ENCODE assay signal across 7 mouse cellular contexts in the genomic region with DNA sequence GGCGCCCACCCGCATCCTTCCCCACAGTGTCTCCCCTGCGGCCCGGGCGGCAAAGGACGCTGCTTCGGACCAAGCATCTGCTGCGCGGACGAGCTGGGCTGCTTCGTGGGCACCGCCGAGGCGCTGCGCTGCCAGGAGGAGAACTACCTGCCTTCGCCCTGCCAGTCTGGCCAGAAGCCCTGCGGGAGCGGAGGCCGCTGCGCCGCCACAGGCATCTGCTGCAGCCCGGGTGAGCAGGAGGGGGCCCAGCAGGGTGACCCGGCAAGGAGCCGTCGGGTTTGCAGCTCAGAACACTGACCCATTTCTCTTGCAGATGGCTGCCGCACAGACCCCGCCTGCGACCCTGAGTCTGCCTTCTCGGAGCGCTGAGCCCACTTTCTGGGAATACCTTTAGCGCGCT. TPM values are rescaled to one million over a fixed set of nuclear protein-coding genes. Genes with fewer than 3 reads are reported as not detected.
DNase-seq lines count a peak whose midpoint lies in the region; ATAC-seq lines count a peak whose summit lies in the region.
"Not testable (repeated sequence)": the region's sequence is repeated elsewhere in the genome, so short reads cannot be mapped to it uniquely, and the experiment has no call there.

No protein-coding gene starts in this region.

- not testable (repeated sequence) for H3K27ac ChIP-seq in embryonic facial prominence, embryonic 15.5 days (replicated peaks); heart, embryonic 12.5 days (ENCODE audit: poor library complexity, severe bottlenecking); intestine, embryonic 15.5 days; limb, embryonic 11.5 days (replicated peaks; ENCODE audit: low read depth, low read length); lung, embryonic 15.5 days; neural tube, embryonic 13.5 days (replicated peaks)

- peak overlapping the region; percentile 29 for H3K4me3 ChIP-seq in embryonic facial prominence, embryonic 15.5 days (replicated peaks)
- peak overlapping the region; percentile 44 for H3K4me3 ChIP-seq in heart, embryonic 12.5 days
- peak overlapping the region; percentile 32 for H3K4me3 ChIP-seq in intestine, embryonic 15.5 days (replicated peaks)
- H3K4me3 ChIP-seq in limb, embryonic 11.5 days (ENCODE audit: low read depth, low read length) = peak overlapping the region; percentile 20
- H3K4me3 ChIP-seq in lung, embryonic 15.5 days = peak overlapping the region; percentile 26
- peak overlapping the region; percentile 27 for H3K4me3 ChIP-seq in neural tube, embryonic 13.5 days

- H3K4me1 ChIP-seq in embryonic facial prominence, embryonic 15.5 days = peaks cover 32% of the 10 kb centered on the region
- peaks cover 34% of the 10 kb centered on the region for H3K4me1 ChIP-seq in heart, embryonic 12.5 days (replicated peaks)
- peaks cover 23% of the 10 kb centered on the region for H3K4me1 ChIP-seq in intestine, embryonic 15.5 days (replicated peaks)
- not testable (repeated sequence) for H3K4me1 ChIP-seq in limb, embryonic 11.5 days (ENCODE audit: control insufficient read depth, insufficient read depth, low read length)
- H3K4me1 ChIP-seq in lung, embryonic 15.5 days = peaks cover 20% of the 10 kb centered on the region
- H3K4me1 ChIP-seq in neural tube, embryonic 13.5 days (replicated peaks) = peaks cover 31% of the 10 kb centered on the region

- not testable (repeated sequence) for H3K9ac ChIP-seq in embryonic facial prominence, embryonic 15.5 days; limb, embryonic 11.5 days (ENCODE audit: low read length); lung, embryonic 15.5 days
- peak overlapping the region; percentile 64 for H3K9ac ChIP-seq in heart, embryonic 12.5 days
- peak overlapping the region; percentile 32 for H3K9ac ChIP-seq in intestine, embryonic 15.5 days
- peak overlapping the region; percentile 54 for H3K9ac ChIP-seq in neural tube, embryonic 13.5 days

- H3K36me3 ChIP-seq in embryonic facial prominence, embryonic 15.5 days; heart, embryonic 12.5 days; intestine, embryonic 15.5 days; limb, embryonic 11.5 days (ENCODE audit: control insufficient read depth, insufficient read depth, low read length); lung, embryonic 15.5 days; neural tube, embryonic 13.5 days: not testable (repeated sequence)

- not testable (repeated sequence) for ATAC-seq in embryonic facial prominence, embryonic 15.5 days (ENCODE audit: insufficient number of reproducible peaks, low FRiP score, low TSS enrichment, low read depth); heart, embryonic 12.5 days (ENCODE audit: insufficient number of reproducible peaks, low FRiP score); intestine, embryonic 15.5 days; limb, embryonic 11.5 days (ENCODE audit: insufficient number of reproducible peaks, low FRiP score, low TSS enrichment, low read depth); lung, embryonic 15.5 days (ENCODE audit: borderline replicate concordance, extremely low read depth, low FRiP score, low TSS enrichment); neural tube, embryonic 13.5 days (ENCODE audit: low read depth)

- DNase-seq in cerebellum, adult 11-12 months = peak; percentile 50
- peak; percentile 49 for DNase-seq in limb, embryonic 11.5 days (ENCODE audit: low spot score)

- WGBS in embryonic facial prominence, embryonic 15.5 days = 3% methylated on average over 32 of the region's 32 CpGs
- WGBS in heart, embryonic 12.5 days = 3% methylated on average over 32 of the region's 32 CpGs
- 4% methylated on average over 32 of the region's 32 CpGs for WGBS in intestine, embryonic 15.5 days
- WGBS in limb, embryonic 11.5 days = 2% methylated on average over 32 of the region's 32 CpGs
- WGBS in lung, embryonic 15.5 days = 3% methylated on average over 28 of the region's 32 CpGs
- 3% methylated on average over 30 of the region's 32 CpGs for WGBS in neural tube, embryonic 13.5 days

- peak overlapping the region; percentile 56 for H3K4me2 ChIP-seq in embryonic facial prominence, embryonic 15.5 days (replicated peaks)
- H3K4me2 ChIP-seq in heart, embryonic 12.5 days = peak overlapping the region; percentile 70
- H3K4me2 ChIP-seq in intestine, embryonic 15.5 days (replicated peaks) = peak overlapping the region; percentile 64
- H3K4me2 ChIP-seq in limb, embryonic 11.5 days (ENCODE audit: low read depth, severe bottlenecking) = peak overlapping the region; percentile 41
- peak overlapping the region; percentile 54 for H3K4me2 ChIP-seq in lung, embryonic 15.5 days
- peak overlapping the region; percentile 53 for H3K4me2 ChIP-seq in neural tube, embryonic 13.5 days

- not testable (repeated sequence) for H3K9me3 ChIP-seq in embryonic facial prominence, embryonic 15.5 days (replicated peaks); heart, embryonic 12.5 days (replicated peaks); intestine, embryonic 15.5 days; limb, embryonic 11.5 days (ENCODE audit: control insufficient read depth, low read length); lung, embryonic 15.5 days; neural tube, embryonic 13.5 days

- peaks cover 70% of the 10 kb centered on the region for H3K27me3 ChIP-seq in embryonic facial prominence, embryonic 15.5 days
- peaks cover 83% of the 10 kb centered on the region for H3K27me3 ChIP-seq in heart, embryonic 12.5 days (replicated peaks)
- peaks cover 64% of the 10 kb centered on the region for H3K27me3 ChIP-seq in intestine, embryonic 15.5 days (replicated peaks)
- H3K27me3 ChIP-seq in limb, embryonic 11.5 days (ENCODE audit: control insufficient read depth, insufficient read depth, low read length) = peaks cover 62% of the 10 kb centered on the region
- peaks cover 79% of the 10 kb centered on the region for H3K27me3 ChIP-seq in lung, embryonic 15.5 days
- peaks cover 76% of the 10 kb centered on the region for H3K27me3 ChIP-seq in neural tube, embryonic 13.5 days

RNA-seq across cellular contexts. Expression of gene Oxt, which starts 0.6 kb away (rescaled TPM):
- not detected in 2 replicates for polyA plus RNA-seq in embryonic facial prominence, embryonic 15.5 days (2015; fragmentation: Nextera tagmentation; extraction: Ambion mirVana)
- not detected in 2 replicates for polyA plus RNA-seq in heart, embryonic 12.5 days (2016; fragmentation: Nextera tagmentation; extraction: Ambion mirVana)
- polyA plus RNA-seq in intestine, embryonic 15.5 days (2015; fragmentation: Nextera tagmentation; extraction: Ambion mirVana) = not detected in 2 replicates
- not detected in 2 replicates for polyA plus RNA-seq in limb, embryonic 11.5 days (2014; fragmentation: Nextera tagmentation; extraction: Ambion mirVana)
- polyA plus RNA-seq in lung, embryonic 15.5 days (2015; fragmentation: Nextera tagmentation; extraction: Ambion mirVana) = not detected in 2 replicates
- not detected in 2 replicates for polyA plus RNA-seq in neural tube, embryonic 13.5 days (2015; fragmentation: Nextera tagmentation; extraction: Ambion mirVana)

RNA-seq across cellular contexts. Expression of gene Avp, which starts 5.8 kb away (rescaled TPM):
- 0.53 TPM in 1 of 2 replicates, not detected in the other for polyA plus RNA-seq in embryonic facial prominence, embryonic 15.5 days (2015; fragmentation: Nextera tagmentation; extraction: Ambion mirVana)
- polyA plus RNA-seq in heart, embryonic 12.5 days (2016; fragmentation: Nextera tagmentation; extraction: Ambion mirVana) = 0.54 and 0.96 TPM in 2 replicates
- not detected in 2 replicates for polyA plus RNA-seq in intestine, embryonic 15.5 days (2015; fragmentation: Nextera tagmentation; extraction: Ambion mirVana)
- not detected in 2 replicates for polyA plus RNA-seq in limb, embryonic 11.5 days (2014; fragmentation: Nextera tagmentation; extraction: Ambion mirVana)
- polyA plus RNA-seq in lung, embryonic 15.5 days (2015; fragmentation: Nextera tagmentation; extraction: Ambion mirVana) = not detected in 2 replicates
- polyA plus RNA-seq in neural tube, embryonic 13.5 days (2015; fragmentation: Nextera tagmentation; extraction: Ambion mirVana) = 0.36 TPM in 1 of 2 replicates, not detected in the other

RNA-seq across cellular contexts. Expression of gene Mrps26, which starts 13.0 kb away (rescaled TPM):
- 98.9 and 102 TPM in 2 replicates for polyA plus RNA-seq in embryonic facial prominence, embryonic 15.5 days (2015; fragmentation: Nextera tagmentation; extraction: Ambion mirVana)
- 66.9 and 67.2 TPM in 2 replicates for polyA plus RNA-seq in heart, embryonic 12.5 days (2016; fragmentation: Nextera tagmentation; extraction: Ambion mirVana)
- 84.4 and 94.1 TPM in 2 replicates for polyA plus RNA-seq in intestine, embryonic 15.5 days (2015; fragmentation: Nextera tagmentation; extraction: Ambion mirVana)
- polyA plus RNA-seq in limb, embryonic 11.5 days (2014; fragmentation: Nextera tagmentation; extraction: Ambion mirVana) = 80.2 and 90.2 TPM in 2 replicates
- 79.7 and 83.1 TPM in 2 replicates for polyA plus RNA-seq in lung, embryonic 15.5 days (2015; fragmentation: Nextera tagmentation; extraction: Ambion mirVana)
- polyA plus RNA-seq in neural tube, embryonic 13.5 days (2015; fragmentation: Nextera tagmentation; extraction: Ambion mirVana) = 77.4 and 87.0 TPM in 2 replicates

RNA-seq across cellular contexts. Expression of gene Fastkd5, which starts 53.3 kb away (rescaled TPM):
- 12.5 and 13.4 TPM in 2 replicates for polyA plus RNA-seq in embryonic facial prominence, embryonic 15.5 days (2015; fragmentation: Nextera tagmentation; extraction: Ambion mirVana)
- polyA plus RNA-seq in heart, embryonic 12.5 days (2016; fragmentation: Nextera tagmentation; extraction: Ambion mirVana) = 15.6 and 16.1 TPM in 2 replicates
- polyA plus RNA-seq in intestine, embryonic 15.5 days (2015; fragmentation: Nextera tagmentation; extraction: Ambion mirVana) = 14.0 and 16.3 TPM in 2 replicates
- 23.4 and 24.9 TPM in 2 replicates for polyA plus RNA-seq in limb, embryonic 11.5 days (2014; fragmentation: Nextera tagmentation; extraction: Ambion mirVana)
- 14.6 and 15.0 TPM in 2 replicates for polyA plus RNA-seq in lung, embryonic 15.5 days (2015; fragmentation: Nextera tagmentation; extraction: Ambion mirVana)
- 13.1 and 13.8 TPM in 2 replicates for polyA plus RNA-seq in neural tube, embryonic 13.5 days (2015; fragmentation: Nextera tagmentation; extraction: Ambion mirVana)

RNA-seq across cellular contexts. Expression of gene Ubox5, which starts 53.3 kb away (rescaled TPM):
- 11.8 TPM in 2 replicates for polyA plus RNA-seq in embryonic facial prominence, embryonic 15.5 days (2015; fragmentation: Nextera tagmentation; extraction: Ambion mirVana)
- 8.8 TPM in 2 replicates for polyA plus RNA-seq in heart, embryonic 12.5 days (2016; fragmentation: Nextera tagmentation; extraction: Ambion mirVana)
- 12.0 and 12.2 TPM in 2 replicates for polyA plus RNA-seq in intestine, embryonic 15.5 days (2015; fragmentation: Nextera tagmentation; extraction: Ambion mirVana)
- 16.6 and 21.1 TPM in 2 replicates for polyA plus RNA-seq in limb, embryonic 11.5 days (2014; fragmentation: Nextera tagmentation; extraction: Ambion mirVana)
- 10.4 and 10.5 TPM in 2 replicates for polyA plus RNA-seq in lung, embryonic 15.5 days (2015; fragmentation: Nextera tagmentation; extraction: Ambion mirVana)
- polyA plus RNA-seq in neural tube, embryonic 13.5 days (2015; fragmentation: Nextera tagmentation; extraction: Ambion mirVana) = 10.8 and 12.4 TPM in 2 replicates
